17 mouse cellular contexts compared by ENCODE assay signal in genomic region chr11:58931576-58931975, GRCm38 (mm10). TPM values are rescaled to one million over a fixed set of nuclear protein-coding genes. Genes with fewer than 3 reads are reported as not detected.
A peak's percentile ranks its signal among the peaks of the same experiment; 100 is the strongest.
DNase-seq lines count a peak whose midpoint lies in the region; ATAC-seq and TF ChIP-seq lines count a peak whose summit lies in the region.
"Had no signal": no experiment of that assay in that cellular context is flagged by ENCODE, and none has a peak within 500 bp of the region (broad histone marks: within the 10 kb centered on the region; RNA-seq: fewer than 3 reads in every experiment).

No protein-coding gene starts in this region.

- no peaks in the 10 kb centered on the region for H3K27me3 ChIP-seq in hindbrain, postnatal 0 days (ENCODE audit: insufficient read depth, low read length)
- H3K27me3 ChIP-seq in hindbrain, embryonic 14.5 days (ENCODE audit: control insufficient read depth, insufficient read depth, low read length) = no peaks in the 10 kb centered on the region
- no peaks in the 10 kb centered on the region for H3K27me3 ChIP-seq in midbrain, postnatal 0 days (ENCODE audit: insufficient read depth, low read length)
- H3K27me3 ChIP-seq in midbrain, embryonic 11.5 days (ENCODE audit: control insufficient read depth, insufficient read depth, low read length) = no peaks in the 10 kb centered on the region
- no peaks in the 10 kb centered on the region for H3K27me3 ChIP-seq in small intestine, adult 2 months (ENCODE audit: control insufficient read depth, insufficient read depth, low read length)

- TF ChIP-seq CTCF in hindbrain, postnatal 0 days (IDR thresholded peaks at IDR 0.05; ENCODE audit: low read depth) = peak; percentile 57
- TF ChIP-seq CTCF in midbrain, postnatal 0 days (IDR thresholded peaks at IDR 0.05) = peak; percentile 64
- TF ChIP-seq CTCF in small intestine, adult 2 months (IDR thresholded peaks at IDR 0.05; ENCODE audit: extremely low read depth, insufficient read length, insufficient replicate concordance, low read depth, low read length) = 0 out of 2 replicates have a peak, but pooled peaks have one; percentile 5

- H3K9me3 ChIP-seq in hindbrain, postnatal 0 days (ENCODE audit: low read length) = no peaks in the 10 kb centered on the region
- H3K9me3 ChIP-seq in hindbrain, embryonic 14.5 days (ENCODE audit: control insufficient read depth, low read length) = no peaks in the 10 kb centered on the region
- no peaks in the 10 kb centered on the region for H3K9me3 ChIP-seq in midbrain, postnatal 0 days (ENCODE audit: low read length)
- no peaks in the 10 kb centered on the region for H3K9me3 ChIP-seq in midbrain, embryonic 11.5 days (ENCODE audit: control insufficient read depth, low read length)

- 0 out of 2 replicates have a peak, but pooled peaks cover 1% of the 10 kb centered on the region for H3K4me1 ChIP-seq in hindbrain, postnatal 0 days (ENCODE audit: insufficient read depth, low read length)
- H3K4me1 ChIP-seq in hindbrain, embryonic 14.5 days (replicated peaks; ENCODE audit: control insufficient read depth, insufficient read depth, low read length) = peaks cover 7% of the 10 kb centered on the region
- H3K4me1 ChIP-seq in midbrain, postnatal 0 days (ENCODE audit: insufficient read depth, low read length) = no peaks in the 10 kb centered on the region
- H3K4me1 ChIP-seq in midbrain, embryonic 11.5 days (ENCODE audit: control insufficient read depth, insufficient read depth, low read length) = peaks cover 3% of the 10 kb centered on the region; the same call in 1 of the 2 replicates
- peaks cover 19% of the 10 kb centered on the region; the same call in 1 of the 2 replicates for H3K4me1 ChIP-seq in small intestine, adult 2 months (ENCODE audit: control insufficient read depth, insufficient read depth, insufficient read length, low read length)

- H3K36me3 ChIP-seq in hindbrain, postnatal 0 days (ENCODE audit: insufficient read depth, low read length) = peaks cover 45% of the 10 kb centered on the region; the same call in 1 of the 2 replicates
- peaks cover 60% of the 10 kb centered on the region for H3K36me3 ChIP-seq in hindbrain, embryonic 14.5 days (replicated peaks; ENCODE audit: control insufficient read depth, insufficient read depth)
- H3K36me3 ChIP-seq in midbrain, postnatal 0 days (ENCODE audit: insufficient read depth, low read length) = peaks cover 42% of the 10 kb centered on the region
- H3K36me3 ChIP-seq in midbrain, embryonic 11.5 days (ENCODE audit: control insufficient read depth, insufficient read depth, low read length) = peaks cover 13% of the 10 kb centered on the region
- H3K36me3 ChIP-seq in small intestine, adult 2 months (ENCODE audit: control insufficient read depth, insufficient read depth, low read length) = peaks cover 31% of the 10 kb centered on the region

- no peak overlapping the region for H3K4me3 ChIP-seq in hindbrain, postnatal 0 days (ENCODE audit: low read length)
- H3K4me3 ChIP-seq in hindbrain, embryonic 14.5 days (replicated peaks; ENCODE audit: low read length) = no peak overlapping the region
- no peak overlapping the region for H3K4me3 ChIP-seq in midbrain, postnatal 0 days (ENCODE audit: low read depth, low read length)
- H3K4me3 ChIP-seq in midbrain, embryonic 11.5 days (ENCODE audit: low read depth, low read length) = no peak overlapping the region
- H3K4me3 ChIP-seq in small intestine, adult 2 months (ENCODE audit: low read depth, low read length) = no peak overlapping the region

- DNase-seq in hindbrain, postnatal 0 days (ENCODE audit: low spot score) = peak; percentile 44
- DNase-seq in hindbrain, embryonic 14.5 days (ENCODE audit: low spot score) = no peak
- peak; percentile 50 for DNase-seq in midbrain, postnatal 0 days (ENCODE audit: low spot score)
- no peak for DNase-seq in midbrain, embryonic 11.5 days (ENCODE audit: low spot score, missing footprints)
- peak; percentile 18 for DNase-seq in R1 (ENCODE audit: low read depth, low spot score)
- DNase-seq in adrenal gland, postnatal 10 days = no peak
- no peak for DNase-seq in urinary bladder, postnatal 10 days (ENCODE audit: low spot score)
- DNase-seq: adrenal gland, adult 8-10 months; cerebellum, adult 8-10 months; gastrocnemius, postnatal 14 days; heart, postnatal 10 days; layer of hippocampus, postnatal 36 days; lung, adult 18-20 months; midbrain, embryonic 14.5 days had no signal

- peak; percentile 41 for ATAC-seq in hindbrain, postnatal 0 days
- ATAC-seq in hindbrain, embryonic 14.5 days (ENCODE audit: low FRiP score) = no peak
- peak; percentile 21; the same call in 1 of the 2 replicates for ATAC-seq in midbrain, postnatal 0 days (ENCODE audit: low FRiP score)
- ATAC-seq in midbrain, embryonic 11.5 days (ENCODE audit: low FRiP score) = no peak

- TF ChIP-seq POLR2A in small intestine, adult 2 months (IDR thresholded peaks at IDR 0.05; ENCODE audit: low read depth, low read length) = no peak

- H3K27ac ChIP-seq in hindbrain, postnatal 0 days = no peak overlapping the region
- H3K27ac ChIP-seq in hindbrain, embryonic 14.5 days = no peak overlapping the region
- no peak overlapping the region for H3K27ac ChIP-seq in midbrain, postnatal 0 days (ENCODE audit: low read depth, low read length)
- no peak overlapping the region for H3K27ac ChIP-seq in midbrain, embryonic 11.5 days (ENCODE audit: low read depth, low read length)
- no peak overlapping the region for H3K27ac ChIP-seq in small intestine, adult 2 months (ENCODE audit: insufficient read depth, low read depth, low read length)

- H3K4me2 ChIP-seq in hindbrain, postnatal 0 days (ENCODE audit: low read depth, low read length) = no peak overlapping the region
- no peak overlapping the region for H3K4me2 ChIP-seq in hindbrain, embryonic 14.5 days (replicated peaks)
- no peak overlapping the region for H3K4me2 ChIP-seq in midbrain, postnatal 0 days (ENCODE audit: low read depth, low read length, poor library complexity, severe bottlenecking)
- H3K4me2 ChIP-seq in midbrain, embryonic 11.5 days = no peak overlapping the region

- WGBS in hindbrain, postnatal 0 days = 64% methylated on average over 4 of the region's 4 CpGs
- 73% methylated on average over 4 of the region's 4 CpGs for WGBS in hindbrain, embryonic 14.5 days
- WGBS in midbrain, postnatal 0 days = 85% methylated on average over 4 of the region's 4 CpGs
- WGBS in midbrain, embryonic 11.5 days = 78% methylated on average over 4 of the region's 4 CpGs
- WGBS in small intestine, adult 2 months = 45% methylated on average over 4 of the region's 4 CpGs

- H3K9ac ChIP-seq in hindbrain, postnatal 0 days (replicated peaks; ENCODE audit: low read length) = no peak overlapping the region
- H3K9ac ChIP-seq in hindbrain, embryonic 14.5 days = no peak overlapping the region
- H3K9ac ChIP-seq in midbrain, postnatal 0 days (replicated peaks; ENCODE audit: low read length, poor library complexity, severe bottlenecking) = no peak overlapping the region
- no peak overlapping the region for H3K9ac ChIP-seq in midbrain, embryonic 11.5 days (ENCODE audit: low read length)

RNA-seq across cellular contexts. Expression of gene Rnf187, which starts 7.1 kb away (rescaled TPM):
- 975 and 1,069 TPM in 2 replicates for total RNA-seq in hindbrain, postnatal 0 days (2014; rRNA removed)
- polyA plus RNA-seq in hindbrain, postnatal 0 days (2015; fragmentation: Nextera tagmentation; extraction: Ambion mirVana) = 649 and 670 TPM in 2 replicates
- polyA plus RNA-seq in hindbrain, embryonic 14.5 days (2014; fragmentation: Nextera tagmentation; extraction: Ambion mirVana) = 682 and 743 TPM in 2 replicates
- total RNA-seq in midbrain, postnatal 0 days (2014; rRNA removed) = 925 and 964 TPM in 2 replicates
- polyA plus RNA-seq in midbrain, postnatal 0 days (2015; fragmentation: Nextera tagmentation; extraction: Ambion mirVana) = 700 and 703 TPM in 2 replicates
- 354 and 381 TPM in 2 replicates for polyA plus RNA-seq in midbrain, embryonic 11.5 days (2014; fragmentation: Nextera tagmentation; extraction: Ambion mirVana)
- polyA plus RNA-seq in small intestine, adult 2 months (2012; rRNA removed) = 87.9 and 160 TPM in 2 replicates
- 100 to 1,000 TPM; 154 to 156 TPM for total RNA-seq in adrenal gland, postnatal 10 days (2021)

RNA-seq across cellular contexts. Expression of gene Btnl10, which starts 13.9 kb away (rescaled TPM):
- not detected in 2 replicates for total RNA-seq in hindbrain, postnatal 0 days (2014; rRNA removed)
- 0.04 TPM in 1 of 2 replicates, not detected in the other for polyA plus RNA-seq in hindbrain, postnatal 0 days (2015; fragmentation: Nextera tagmentation; extraction: Ambion mirVana)
- polyA plus RNA-seq in hindbrain, embryonic 14.5 days (2014; fragmentation: Nextera tagmentation; extraction: Ambion mirVana) = not detected in 2 replicates
- total RNA-seq in midbrain, postnatal 0 days (2014; rRNA removed) = 0.16 and 0.24 TPM in 2 replicates
- not detected in 2 replicates for polyA plus RNA-seq in midbrain, postnatal 0 days (2015; fragmentation: Nextera tagmentation; extraction: Ambion mirVana)
- polyA plus RNA-seq in midbrain, embryonic 11.5 days (2014; fragmentation: Nextera tagmentation; extraction: Ambion mirVana) = not detected in 2 replicates
- polyA plus RNA-seq in small intestine, adult 2 months (2012; rRNA removed) = not detected in 2 replicates
- 1 to 10 TPM; 1.2 to 2.1 TPM for total RNA-seq in adrenal gland, postnatal 10 days (2021)
- total RNA-seq: adrenal gland, adult 8-10 months; gastrocnemius, postnatal 14 days had no signal
- polyA plus RNA-seq: forebrain, embryonic 11.5 days; kidney, embryonic 14.5 days had no signal

RNA-seq across cellular contexts. Expression of gene Hist3h2ba, which starts 17.1 kb away (rescaled TPM):
- total RNA-seq in hindbrain, postnatal 0 days (2014; rRNA removed) = 625 and 1,276 TPM in 2 replicates
- 103 and 109 TPM in 2 replicates for polyA plus RNA-seq in hindbrain, postnatal 0 days (2015; fragmentation: Nextera tagmentation; extraction: Ambion mirVana)
- polyA plus RNA-seq in hindbrain, embryonic 14.5 days (2014; fragmentation: Nextera tagmentation; extraction: Ambion mirVana) = 109 and 138 TPM in 2 replicates
- 552 and 1,117 TPM in 2 replicates for total RNA-seq in midbrain, postnatal 0 days (2014; rRNA removed)
- polyA plus RNA-seq in midbrain, postnatal 0 days (2015; fragmentation: Nextera tagmentation; extraction: Ambion mirVana) = 114 and 126 TPM in 2 replicates
- polyA plus RNA-seq in midbrain, embryonic 11.5 days (2014; fragmentation: Nextera tagmentation; extraction: Ambion mirVana) = 99.9 and 101 TPM in 2 replicates
- polyA plus RNA-seq in small intestine, adult 2 months (2012; rRNA removed) = 1.7 and 3.8 TPM in 2 replicates
- 10 to 100 TPM; 23.0 to 32.1 TPM for total RNA-seq in adrenal gland, postnatal 10 days (2021)

RNA-seq across cellular contexts. Expression of gene Hist3h2a, which starts 22.9 kb away (rescaled TPM):
- total RNA-seq in hindbrain, postnatal 0 days (2014; rRNA removed) = 218 and 236 TPM in 2 replicates
- polyA plus RNA-seq in hindbrain, postnatal 0 days (2015; fragmentation: Nextera tagmentation; extraction: Ambion mirVana) = 49.6 and 53.3 TPM in 2 replicates
- polyA plus RNA-seq in hindbrain, embryonic 14.5 days (2014; fragmentation: Nextera tagmentation; extraction: Ambion mirVana) = 86.9 and 94.9 TPM in 2 replicates
- 163 and 242 TPM in 2 replicates for total RNA-seq in midbrain, postnatal 0 days (2014; rRNA removed)
- polyA plus RNA-seq in midbrain, postnatal 0 days (2015; fragmentation: Nextera tagmentation; extraction: Ambion mirVana) = 42.0 and 46.2 TPM in 2 replicates
- 57.8 and 61.8 TPM in 2 replicates for polyA plus RNA-seq in midbrain, embryonic 11.5 days (2014; fragmentation: Nextera tagmentation; extraction: Ambion mirVana)
- polyA plus RNA-seq in small intestine, adult 2 months (2012; rRNA removed) = 5.2 and 12.1 TPM in 2 replicates
- 10 to 100 TPM; 30.8 to 37.5 TPM for total RNA-seq in adrenal gland, postnatal 10 days (2021)

RNA-seq across cellular contexts. Expression of gene Trim17, which starts 22.9 kb away (rescaled TPM):
- total RNA-seq in hindbrain, postnatal 0 days (2014; rRNA removed) = 2.8 and 4.3 TPM in 2 replicates
- 0.55 and 0.74 TPM in 2 replicates for polyA plus RNA-seq in hindbrain, postnatal 0 days (2015; fragmentation: Nextera tagmentation; extraction: Ambion mirVana)
- polyA plus RNA-seq in hindbrain, embryonic 14.5 days (2014; fragmentation: Nextera tagmentation; extraction: Ambion mirVana) = 0.76 and 1.1 TPM in 2 replicates
- 2.2 and 6.2 TPM in 2 replicates for total RNA-seq in midbrain, postnatal 0 days (2014; rRNA removed)
- polyA plus RNA-seq in midbrain, postnatal 0 days (2015; fragmentation: Nextera tagmentation; extraction: Ambion mirVana) = 0.67 and 0.72 TPM in 2 replicates
- polyA plus RNA-seq in midbrain, embryonic 11.5 days (2014; fragmentation: Nextera tagmentation; extraction: Ambion mirVana) = 0.45 and 0.62 TPM in 2 replicates
- polyA plus RNA-seq in small intestine, adult 2 months (2012; rRNA removed) = 0.08 TPM in 1 of 2 replicates, not detected in the other
- total RNA-seq in adrenal gland, postnatal 10 days (2021) = under 1 TPM; 0.09 TPM

Comparison
In these comparisons a context has a peak if more than half of its experiments do, and no peak if none do; other contexts are left out.
1. ATAC-seq: peak in hindbrain, postnatal 0 days (single experiment) and midbrain, postnatal 0 days (single experiment); none in hindbrain, embryonic 14.5 days (single experiment) and midbrain, embryonic 11.5 days (single experiment).
2. DNase-seq: peak in hindbrain, postnatal 0 days (single experiment), midbrain, postnatal 0 days (single experiment) and R1 (single experiment); none in hindbrain, embryonic 14.5 days (single experiment), midbrain, embryonic 11.5 days (single experiment), adrenal gland, postnatal 10 days (single experiment) and urinary bladder, postnatal 10 days (single experiment).
3. CTCF ChIP-seq: peak in every context shown above with its lines; median percentile 64 in midbrain, postnatal 0 days; 57 in hindbrain, postnatal 0 days; 5 in small intestine, adult 2 months.
4. RNA of gene Hist3h2ba, which starts 17.1 kb away (polyA plus RNA-seq): 109 to 138 TPM in hindbrain, embryonic 14.5 days, 114 to 126 TPM in midbrain, postnatal 0 days, 103 to 109 TPM in hindbrain, postnatal 0 days and 99.9 to 101 TPM in midbrain, embryonic 11.5 days; 1.7 to 3.8 TPM in small intestine, adult 2 months; every median in the first group is over 10 times any median in the second.